Mouse (Mus musculus): ENCODE measurements around the gene Kif24. TPM values are rescaled to one million over a fixed set of nuclear protein-coding genes. Genes with fewer than 3 reads are reported as not detected.

Kif24 gene
- 0.78 TPM for polyA plus RNA-seq (2017; shearing (Covaris generic))

GRCm38 (mm10) chr4:41464345-41465286 lies at the start of gene Kif24, which contains the start of gene Nudt2:
Gene Kif24, minus strand, starts transcription at chr4:41464887.
Gene Nudt2, plus strand, starts transcription at chr4:41465151.

GRCm38 (mm10) chr4:41502986-41503412 lies 38.3 kb upstream of the Kif24 start, which contains the start of gene AI464131:
Gene AI464131, minus strand, starts transcription at chr4:41503076.

GRCm38 (mm10) chr4:41348584-41349198 lies 116.0 kb downstream of the Kif24 start, which contains the start of gene Ubap1:
Gene Ubap1, plus strand, starts transcription at chr4:41348996.

Other genes with a start within 250 kb of the Kif24 start
- 84.1 TPM for gene Ubap2, start 189.7 kb downstream of the Kif24 start, polyA plus RNA-seq (2017; shearing (Covaris generic))
- 63.3 TPM for gene Dcaf12, start 150.0 kb downstream of the Kif24 start, polyA plus RNA-seq (2017; shearing (Covaris generic))
- 113 TPM for gene Ubap1, start 115.9 kb downstream of the Kif24 start, polyA plus RNA-seq (2017; shearing (Covaris generic))
- 4.3 TPM for gene Nudt2, start 264 bp upstream of the Kif24 start, polyA plus RNA-seq (2017; shearing (Covaris generic))
- gene AI464131, start 38.2 kb upstream of the Kif24 start, polyA plus RNA-seq (2017; shearing (Covaris generic)): not detected
- not detected for gene 1110017D15Rik, start 52.4 kb upstream of the Kif24 start, polyA plus RNA-seq (2017; shearing (Covaris generic))
- 3.3 TPM for gene Fam219a, start 104.7 kb upstream of the Kif24 start, polyA plus RNA-seq (2017; shearing (Covaris generic))
- not detected for gene Dnaic1, start 104.9 kb upstream of the Kif24 start, polyA plus RNA-seq (2017; shearing (Covaris generic))
- not detected for gene Enho, start 175.4 kb upstream of the Kif24 start, polyA plus RNA-seq (2017; shearing (Covaris generic))
- gene Cntfr, start 232.2 kb upstream of the Kif24 start, polyA plus RNA-seq (2017; shearing (Covaris generic)): not detected
- 8.1 TPM for gene Il11ra1, start 235.1 kb upstream of the Kif24 start, polyA plus RNA-seq (2017; shearing (Covaris generic))
- 31.1 TPM for gene Rpp25l, start 248.6 kb upstream of the Kif24 start, polyA plus RNA-seq (2017; shearing (Covaris generic))

Data from naive thymus-derived CD4-positive, alpha-beta T cell, adult 5 months (primary cell).